Mouse (Mus musculus) neural tube, embryonic 14.5 days (tissue): Measurements from ENCODE around the gene Methig1. TPM values are rescaled to one million over a fixed set of nuclear protein-coding genes. Genes with fewer than 3 reads are reported as not detected.

Experiments
- ATAC-seq: fragments of 200-750 bp; cut with Nextera tagmentation; 2 replicates; pipeline ENCODE4 v1.8.0; 2017; ENCODE audit warnings: low read depth, mild to moderate bottlenecking, moderate TSS enrichment, moderate library complexity
- H3K27ac ChIP-seq: fragments of 300-500 bp; sonication (generic); 2 replicates; pipeline ENCODE4 v1.5.1; 2014; ENCODE audit warnings: low read depth, mild to moderate bottlenecking, control low read depth, low read length, moderate library complexity, mixed read lengths
- H3K27me3 ChIP-seq: fragments of 300-500 bp; sonication (generic); 2 replicates; pipeline ENCODE4 v1.6.1; 2014; ENCODE audit warnings: low read length; ENCODE audit not compliant: control insufficient read depth, insufficient read depth
- H3K36me3 ChIP-seq: fragments of 300-500 bp; sonication (generic); 2 replicates; pipeline ENCODE4 v1.6.1; 2014; ENCODE audit warnings: low read length, mixed read lengths; ENCODE audit not compliant: control insufficient read depth, insufficient read depth
- H3K4me1 ChIP-seq: fragments of 300-500 bp; sonication (generic); 2 replicates; pipeline ENCODE4 v1.6.1; 2014; ENCODE audit warnings: low read length; ENCODE audit not compliant: control insufficient read depth, insufficient read depth
- H3K4me2 ChIP-seq: fragments of 300-500 bp; sonication (generic); 2 replicates; pipeline ENCODE4 v1.6.1; 2014; ENCODE audit warnings: mild to moderate bottlenecking, low read depth, low read length, control low read depth
- H3K4me3 ChIP-seq: fragments of 300-500 bp; sonication (generic); 2 replicates; pipeline ENCODE4 v1.5.1; 2014; ENCODE audit warnings: low read depth, low read length, control low read depth, mixed read lengths
- H3K9ac ChIP-seq: fragments of 300-500 bp; sonication (generic); replicated peaks from 2 replicates; pipeline ENCODE4 v1.6.1; 2014; ENCODE audit warnings: low read depth, mild to moderate bottlenecking, control low read depth, low read length, mixed read lengths
- H3K9me3 ChIP-seq: fragments of 300-500 bp; sonication (generic); 2 replicates; pipeline ENCODE4 v1.6.1; 2016; ENCODE audit warnings: low read length; ENCODE audit not compliant: control insufficient read depth
- WGBS: fragments of 180-500 bp; shearing (Covaris S2); extraction: QIAGEN DNeasy Blood & Tissue Kit; methylation state at CpG from one replicate; pipeline ENCODE4 v1.1.7; 2014; 5-methylcytosine and 5-hydroxymethylcytosine counted together
- polyA plus RNA-seq: library from polyadenylated mRNA; unstranded; fragments of >200 nt; fragmentation: Nextera tagmentation; extraction: Ambion mirVana; gene quantifications from 2 replicates; pipeline ENCODE4 v1.2.1, GENCODE M21; 2014

Gene Methig1
- polyA plus RNA-seq, 1 experiment from 2014 or later: 0.42 TPM

- no peak for ATAC-seq
Observed at GRCm38 (mm10) chr15:100387544-100388223, 34.7 kb downstream of the Methig1 start.

GRCm38 (mm10) chr15:100388224-100388835 lies 35.4 kb downstream of the Methig1 start:
- Histone ChIP-seq H3K4me2 (no peak overlapping the region), H3K27ac (no peak overlapping the region), H3K27me3 (no peaks in the 10 kb centered on the region), H3K9me3 (no peaks in the 10 kb centered on the region), H3K4me3 (no peak overlapping the region), H3K36me3 (no peaks in the 10 kb centered on the region), H3K9ac (no peak overlapping the region), H3K4me1 (no peaks in the 10 kb centered on the region)
- no peak for ATAC-seq
- 95% methylated on average over 16 of the region's 16 CpGs for WGBS

More at GRCm38 (mm10) chr15:100387544-100388223, 34.7 kb downstream of the Methig1 start:
- no peaks in the 10 kb centered on the region for H3K36me3 ChIP-seq
- no peaks in the 10 kb centered on the region for H3K9me3 ChIP-seq
- no peak overlapping the region for H3K4me3 ChIP-seq
- no peak overlapping the region for H3K27ac ChIP-seq
- no peaks in the 10 kb centered on the region for H3K27me3 ChIP-seq
- H3K9ac ChIP-seq: no peak overlapping the region
- no peaks in the 10 kb centered on the region for H3K4me1 ChIP-seq
- H3K4me2 ChIP-seq: no peak overlapping the region
- WGBS: 95% methylated on average over 17 of the region's 17 CpGs

GRCm38 (mm10) chr15:100388886-100389285 lies 35.9 kb downstream of the Methig1 start:
- 65% methylated on average over 9 of the region's 9 CpGs for whole genome bisulfite sequencing
- no peak for ATAC-seq
- no peaks in the 10 kb centered on the region for H3K36me3 ChIP-seq
- no peaks in the 10 kb centered on the region for H3K4me1 ChIP-seq
- no peaks in the 10 kb centered on the region for H3K27me3 ChIP-seq
- H3K9me3 ChIP-seq: no peaks in the 10 kb centered on the region
- H3K27ac ChIP-seq: no peak overlapping the region
- no peak overlapping the region for H3K4me2 ChIP-seq
- H3K9ac ChIP-seq: no peak overlapping the region
- no peak overlapping the region for H3K4me3 ChIP-seq

- ATAC-seq: no peak
- Histone ChIP-seq H3K36me3 (peaks cover 10% of the 10 kb centered on the region), H3K9me3 (no peaks in the 10 kb centered on the region), H3K27ac (no peak overlapping the region), H3K4me3 (no peak overlapping the region), H3K4me2 (no peak overlapping the region), H3K27me3 (no peaks in the 10 kb centered on the region), H3K9ac (no peak overlapping the region), H3K4me1 (no peaks in the 10 kb centered on the region)
- WGBS: 81% methylated on average over 7 of the region's 7 CpGs
Observed at GRCm38 (mm10) chr15:100391066-100391465, 38.1 kb downstream of the Methig1 start.

DNA sequence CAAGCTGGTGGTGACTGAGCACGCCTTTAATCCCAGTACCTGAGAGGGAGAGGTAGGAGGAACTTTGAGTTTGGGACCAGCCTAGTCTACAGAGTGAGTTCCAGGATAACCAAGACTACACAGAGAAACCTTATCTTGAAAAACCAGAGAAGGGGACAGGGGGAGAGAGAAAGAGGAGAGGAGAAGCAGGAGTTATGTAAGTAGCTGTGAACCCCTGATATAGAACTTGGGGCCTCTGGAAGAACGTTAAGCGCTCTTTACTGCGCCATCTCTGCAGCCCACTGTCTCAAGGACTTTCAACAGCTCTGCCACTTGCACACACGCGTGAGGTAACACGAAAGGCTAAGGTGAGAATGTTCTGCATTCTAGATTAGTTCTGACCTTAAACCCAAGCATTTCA lies 38.6 kb downstream of the Methig1 start:
- Histone ChIP-seq H3K27me3 (no peaks in the 10 kb centered on the region), H3K4me1 (no peaks in the 10 kb centered on the region), H3K27ac (no peak overlapping the region), H3K9ac (no peak overlapping the region), H3K36me3 (peaks cover 12% of the 10 kb centered on the region), H3K4me3 (no peak overlapping the region), H3K9me3 (no peaks in the 10 kb centered on the region), H3K4me2 (no peak overlapping the region)
- 96% methylated on average over 7 of the region's 7 CpGs for WGBS
- no peak for ATAC-seq

DNA sequence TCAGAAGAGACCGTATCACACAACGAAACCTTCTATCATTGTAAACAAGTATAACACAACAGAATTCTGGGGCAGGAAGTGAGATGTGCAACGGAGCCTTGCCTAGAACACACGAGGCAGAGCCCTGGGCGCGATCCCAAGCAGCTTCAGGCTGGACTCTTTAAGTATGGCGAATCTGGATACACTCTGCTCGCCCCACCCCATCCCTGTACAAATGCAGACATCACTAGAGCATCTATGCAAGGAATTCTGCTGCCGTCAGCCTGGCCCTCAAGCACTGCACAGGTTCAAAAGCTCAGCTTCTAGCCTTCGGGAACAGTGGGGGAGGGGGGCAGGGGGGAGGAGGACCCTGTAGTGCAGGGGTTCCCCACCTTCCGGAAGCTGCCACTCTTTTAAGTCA lies 40.1 kb downstream of the Methig1 start:
- no peaks in the 10 kb centered on the region for H3K27me3 ChIP-seq
- 84% methylated on average over 11 of the region's 11 CpGs for WGBS
- no peak overlapping the region for H3K4me3 ChIP-seq
- ATAC-seq: no peak
- H3K36me3 ChIP-seq: peaks cover 24% of the 10 kb centered on the region
- no peaks in the 10 kb centered on the region for H3K9me3 ChIP-seq
- H3K4me2 ChIP-seq: no peak overlapping the region
- H3K4me1 ChIP-seq: no peaks in the 10 kb centered on the region
- no peak overlapping the region for H3K9ac ChIP-seq
- no peak overlapping the region for H3K27ac ChIP-seq

DNA sequence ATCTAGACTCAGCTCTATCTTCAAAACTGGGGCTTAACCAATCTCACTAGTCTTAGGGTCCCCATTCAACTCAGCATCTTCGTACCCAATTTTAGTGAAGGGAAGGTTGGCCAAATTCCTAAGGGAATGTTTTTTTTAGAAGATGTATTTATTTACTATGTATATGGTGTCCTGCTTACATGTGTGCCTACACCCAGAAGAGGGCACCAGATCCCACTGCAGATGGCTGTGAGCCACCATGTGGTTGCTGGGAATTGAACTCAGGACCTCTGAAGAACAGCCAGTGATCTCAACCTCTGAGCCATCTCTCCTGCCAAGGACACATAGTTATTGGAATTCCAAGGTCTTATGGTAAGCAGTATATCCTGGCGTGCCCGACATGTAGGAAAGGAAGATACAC lies 42.6 kb downstream of the Methig1 start:
- H3K27ac ChIP-seq: no peak overlapping the region
- peaks cover 47% of the 10 kb centered on the region for H3K36me3 ChIP-seq
- no peak overlapping the region for H3K4me3 ChIP-seq
- no peak overlapping the region for H3K4me2 ChIP-seq
- 94% methylated on average over 3 of the region's 3 CpGs for WGBS
- H3K9ac ChIP-seq: no peak overlapping the region
- no peaks in the 10 kb centered on the region for H3K9me3 ChIP-seq
- no peaks in the 10 kb centered on the region for H3K27me3 ChIP-seq
- ATAC-seq: no peak
- no peaks in the 10 kb centered on the region for H3K4me1 ChIP-seq

DNA sequence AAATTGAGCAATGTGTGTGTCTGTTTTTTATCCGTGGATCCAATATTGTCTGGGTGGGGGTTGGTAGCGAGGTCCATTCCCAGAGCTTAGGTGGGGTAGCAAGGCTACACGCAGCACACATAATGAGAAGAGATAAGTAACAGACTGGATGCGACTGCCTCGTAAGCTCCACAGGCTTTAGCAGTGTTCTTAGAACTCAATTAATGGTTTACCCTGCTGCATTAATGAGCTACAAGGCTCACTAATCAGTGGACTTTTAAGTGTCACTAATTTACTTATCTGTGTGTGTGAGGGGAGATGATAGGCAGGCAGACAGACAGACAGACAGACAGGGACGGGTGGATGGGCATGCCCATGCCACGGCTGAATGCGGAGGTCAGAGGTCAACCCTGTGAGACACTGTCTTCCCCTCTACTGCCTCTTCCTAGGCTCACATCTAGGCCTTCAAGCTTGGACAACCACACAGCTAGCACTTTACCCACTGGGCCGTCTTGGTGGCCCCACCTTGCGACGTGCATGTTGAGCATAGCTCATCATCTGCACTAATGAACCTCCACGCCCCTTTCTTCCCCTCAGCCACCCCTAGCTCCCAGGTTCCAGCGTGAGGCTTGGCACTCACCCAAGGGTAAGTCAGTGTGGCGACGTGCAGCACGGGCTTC lies 47.8 kb downstream of the Methig1 start:
- Histone ChIP-seq H3K4me1 (no peaks in the 10 kb centered on the region), H3K27ac (no peak overlapping the region), H3K4me3 (no peak overlapping the region), H3K36me3 (peaks cover 79% of the 10 kb centered on the region), H3K9me3 (no peaks in the 10 kb centered on the region), H3K4me2 (no peak overlapping the region), H3K27me3 (no peaks in the 10 kb centered on the region), H3K9ac (no peak overlapping the region)
- ATAC-seq: no peak
- 91% methylated on average over 16 of the region's 16 CpGs for WGBS

GRCm38 (mm10) chr15:100401811-100402210 lies 48.9 kb downstream of the Methig1 start:
- ATAC-seq: no peak
- Histone ChIP-seq H3K9me3 (no peaks in the 10 kb centered on the region), H3K27ac (no peak overlapping the region), H3K9ac (no peak overlapping the region), H3K36me3 (peaks cover 79% of the 10 kb centered on the region), H3K4me2 (no peak overlapping the region), H3K4me1 (no peaks in the 10 kb centered on the region), H3K4me3 (no peak overlapping the region), H3K27me3 (no peaks in the 10 kb centered on the region)
- WGBS: 93% methylated on average over 4 of the region's 4 CpGs
